Mouse (Mus musculus): ENCODE results near the gene Mkrn3.

Mkrn3 gene

DNA sequence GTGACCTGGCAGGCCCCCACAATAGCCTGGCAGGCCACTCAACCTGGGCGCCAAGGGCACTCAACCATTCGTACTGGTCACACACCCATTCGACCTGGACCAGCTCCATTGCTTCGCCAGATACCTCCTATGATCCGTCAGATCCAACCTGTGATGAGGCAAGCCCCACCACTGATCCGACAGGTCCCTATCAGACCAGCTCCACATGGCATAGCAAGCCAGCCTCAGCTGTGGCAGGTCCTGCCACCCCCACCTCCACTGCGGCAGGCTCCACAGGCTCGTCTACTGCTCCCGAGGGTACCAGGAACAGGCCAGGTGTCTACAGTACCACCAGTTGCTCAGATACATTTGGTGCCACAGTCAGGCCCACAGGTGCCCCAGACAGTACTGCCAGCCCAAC lies 41.4 kb downstream of the Mkrn3 start:
- DNase-seq (ENCODE audit: low spot score): no peak

DNA sequence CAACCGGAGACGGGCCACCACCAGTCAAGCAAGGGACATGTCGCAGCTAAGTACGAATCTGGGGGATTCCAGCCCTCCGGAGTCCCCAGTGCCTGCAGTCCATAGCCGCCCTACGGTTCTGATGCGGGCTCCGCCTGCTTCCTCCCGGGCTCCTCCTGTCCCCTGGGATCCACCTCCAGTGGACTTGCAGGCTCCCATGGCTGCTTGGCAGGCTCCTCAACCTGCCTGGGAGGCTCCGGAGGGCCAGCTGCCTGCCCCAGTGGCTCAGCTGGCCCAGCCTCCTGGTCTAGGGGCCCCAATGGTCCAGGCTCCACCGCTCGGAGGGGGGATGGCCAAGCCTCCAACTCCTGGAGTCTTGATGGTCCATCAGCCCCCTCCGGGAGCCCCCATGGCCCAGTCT lies 42.6 kb downstream of the Mkrn3 start:
- DNase-seq (ENCODE audit: low spot score): no peak

DNA sequence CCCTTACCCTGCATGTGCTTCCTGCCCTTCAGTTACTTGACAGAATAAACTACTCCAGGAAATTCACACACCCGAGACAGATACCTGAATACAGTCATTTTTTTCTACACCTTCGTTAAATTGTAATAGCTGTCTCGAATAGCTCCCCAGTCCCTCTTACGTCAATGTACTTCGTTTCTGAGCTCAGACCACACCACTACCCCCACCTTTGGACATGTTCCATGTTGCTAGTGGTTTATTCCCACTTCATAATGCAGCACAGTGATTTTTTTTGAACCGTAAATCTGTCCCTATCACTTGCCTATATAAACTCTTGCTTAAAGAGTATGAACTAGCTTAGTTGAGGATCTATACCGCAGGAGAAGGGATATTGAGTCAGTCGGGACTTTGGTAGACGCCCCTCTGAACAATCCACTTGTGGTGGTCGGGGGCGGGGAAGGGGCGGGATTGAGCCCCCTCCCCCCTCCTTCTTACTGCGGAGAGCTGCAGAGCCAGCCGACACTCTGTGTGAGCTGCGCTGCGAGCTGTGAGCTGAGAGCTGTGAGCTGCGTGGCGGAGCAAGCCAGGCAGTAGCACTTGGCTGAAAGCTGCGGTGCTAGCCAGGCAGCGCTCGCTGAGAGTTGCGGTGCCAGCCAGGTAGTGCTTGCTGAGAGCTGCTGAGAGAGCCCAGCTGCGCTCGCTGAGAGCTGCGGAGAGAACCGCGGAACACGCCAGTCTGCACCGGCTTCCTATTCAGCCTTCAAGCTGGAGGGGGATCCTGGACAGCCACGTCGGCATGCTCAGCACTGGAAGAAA lies 43.2 kb downstream of the Mkrn3 start, which contains the start of gene Magel2:
Magel2 (plus strand) TSS at position 501 of the 795 bp plus-strand sequence.
- no peak for DNase-seq (ENCODE audit: low spot score)

DNA sequence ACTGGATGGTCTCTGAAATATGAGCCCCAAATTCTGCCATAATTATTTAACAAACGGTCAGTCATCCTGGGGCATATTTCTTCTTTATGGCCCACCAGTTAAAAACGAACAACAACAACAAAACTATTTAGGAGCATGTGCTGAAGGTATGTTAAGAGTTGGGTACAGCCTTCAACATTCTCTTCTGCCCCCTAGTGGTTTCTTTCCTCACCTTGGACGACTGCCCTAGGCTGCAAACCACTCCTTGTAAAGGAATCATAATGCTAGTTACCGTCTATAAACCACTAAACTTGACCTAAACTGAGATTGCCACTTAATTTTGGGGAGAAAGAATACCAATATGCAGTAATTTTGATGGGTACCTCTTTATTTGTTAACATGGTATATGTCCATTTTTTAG lies 44.3 kb downstream of the Mkrn3 start:
- peak; percentile 5 for DNase-seq (ENCODE audit: low spot score)
